Mouse (Mus musculus) kidney, postnatal 25 days (tissue): ENCODE measurements around the gene Rsl1.
"Not testable (repeated sequence)": the region's sequence is repeated elsewhere in the genome, so short reads cannot be mapped to it uniquely, and the experiment has no call there.

ENCODE experiments used
- DNase-seq, 2 experiments: peaks; one replicate each; pipeline ENCODE4 v3.0.0; 2021; ENCODE audit warnings: mixed read lengths in 2 of 2

Gene Rsl1

DNA sequence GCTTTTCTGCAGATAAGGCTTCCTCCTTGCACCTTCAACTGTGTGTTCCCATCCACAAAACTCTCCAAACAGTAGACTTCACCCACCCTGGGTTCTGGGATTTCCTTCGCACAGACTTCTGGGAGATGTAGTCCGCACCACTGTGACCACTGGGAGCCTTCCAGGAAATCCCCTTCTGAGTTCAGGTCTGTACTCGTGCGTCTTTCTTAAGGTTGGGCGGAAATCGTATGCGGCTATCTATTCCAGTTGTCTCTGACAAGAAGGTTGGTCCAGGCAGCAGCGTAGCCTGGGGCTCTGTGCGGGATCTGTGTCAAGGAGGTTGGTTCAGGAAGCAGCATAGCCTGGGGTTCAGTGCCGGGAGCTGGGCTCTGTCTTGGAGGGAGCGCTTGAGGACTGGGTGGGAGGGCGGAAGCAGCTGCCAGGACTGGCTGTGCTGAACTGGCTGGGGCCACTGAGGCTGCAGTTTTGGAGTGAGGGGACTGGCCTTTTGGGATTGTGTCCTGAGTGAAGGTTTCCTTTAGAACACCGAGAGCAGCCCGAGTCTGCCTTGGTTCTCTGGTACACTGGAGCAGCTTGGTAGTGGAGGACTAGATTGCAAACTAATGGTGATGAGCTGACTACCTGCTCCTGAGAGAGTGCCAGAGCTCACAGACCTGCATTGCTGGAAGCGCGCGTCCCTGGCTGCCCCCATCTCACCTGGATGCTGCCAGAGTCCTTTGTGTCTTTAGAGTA is at the start of gene Rsl1:
Gene Rsl1, plus strand, starts transcription at position 192 of the 732 bp plus-strand sequence.
- DNase-seq, result peak; percentile 85 to 87

DNA sequence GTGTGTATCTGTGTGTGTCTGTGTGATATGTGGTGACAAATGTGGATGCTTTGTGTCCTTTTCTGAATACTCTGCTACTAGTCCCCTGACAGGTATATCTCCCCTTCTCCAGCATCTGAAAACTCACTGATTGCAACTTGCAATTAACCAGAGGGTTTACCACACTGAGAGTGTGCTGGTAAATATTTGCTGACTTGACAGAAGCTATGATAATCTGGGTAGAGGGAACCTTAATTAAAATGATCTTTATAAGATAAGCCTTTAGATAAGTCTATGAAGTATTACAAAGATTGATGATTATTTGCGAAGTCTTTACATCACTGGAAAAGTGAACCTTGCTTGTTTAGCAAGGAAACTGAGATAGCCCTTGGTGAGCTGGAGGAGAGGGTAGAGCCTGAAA is 48.5 kb upstream of the Rsl1 start:
- DNase-seq, result no peak

GRCm38 (mm10) chr13:67127507-67127906 is 45.5 kb upstream of the Rsl1 start:
- DNase-seq, result not testable (repeated sequence)

GRCm38 (mm10) chr13:67128038-67128721 is 44.8 kb upstream of the Rsl1 start:
- DNase-seq, result peak; percentile 83 to 86

DNA sequence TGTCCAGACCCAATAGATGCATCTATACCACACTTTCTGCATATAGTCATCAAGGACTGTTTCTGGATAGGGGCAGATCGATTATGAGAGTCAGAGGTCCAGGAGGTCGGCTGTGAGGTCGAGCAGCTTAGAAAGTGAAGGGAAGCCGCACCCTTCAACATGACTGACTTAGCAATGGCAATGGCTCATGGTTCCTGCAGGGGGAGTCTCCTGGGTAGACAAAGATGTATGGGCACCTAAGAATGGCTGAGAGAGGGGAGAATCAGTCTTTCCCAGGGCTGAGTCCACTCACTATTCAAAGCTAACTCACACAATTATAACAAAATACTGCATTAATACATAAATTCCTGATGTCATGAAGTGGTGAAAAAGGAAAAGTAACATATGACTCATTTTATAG is 6.9 kb upstream of the Rsl1 start:
- DNase-seq, result not testable (repeated sequence)

- no peak for DNase-seq
Observed at GRCm38 (mm10) chr13:67173723-67174055, 707 bp downstream of the Rsl1 start.

GRCm38 (mm10) chr13:67194340-67194894 is 21.4 kb downstream of the Rsl1 start, which contains the start of gene Zfp455:
Gene Zfp455 (plus strand): TSS chr13:67194506.
- peak; percentile 49 to 66 for DNase-seq

DNA sequence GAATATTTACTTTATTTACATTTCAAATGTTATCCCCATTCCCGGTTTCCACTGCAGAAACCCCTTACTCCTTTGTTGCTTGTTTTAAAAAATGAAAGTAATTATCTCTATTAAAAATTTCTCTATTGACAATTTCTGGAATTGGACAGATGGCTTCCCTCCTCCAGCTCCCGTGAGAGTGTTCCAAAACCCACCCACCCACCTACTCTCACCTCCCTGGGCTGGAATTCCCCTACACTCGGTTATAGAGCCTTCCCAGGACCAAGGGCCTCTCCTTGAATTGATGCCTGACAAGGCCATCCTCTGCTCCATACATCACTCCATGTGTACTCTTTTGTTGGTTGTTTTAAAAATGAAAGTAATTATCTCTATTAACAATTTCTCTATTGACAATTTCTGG is 28.7 kb downstream of the Rsl1 start:
- DNase-seq, result no peak

DNA sequence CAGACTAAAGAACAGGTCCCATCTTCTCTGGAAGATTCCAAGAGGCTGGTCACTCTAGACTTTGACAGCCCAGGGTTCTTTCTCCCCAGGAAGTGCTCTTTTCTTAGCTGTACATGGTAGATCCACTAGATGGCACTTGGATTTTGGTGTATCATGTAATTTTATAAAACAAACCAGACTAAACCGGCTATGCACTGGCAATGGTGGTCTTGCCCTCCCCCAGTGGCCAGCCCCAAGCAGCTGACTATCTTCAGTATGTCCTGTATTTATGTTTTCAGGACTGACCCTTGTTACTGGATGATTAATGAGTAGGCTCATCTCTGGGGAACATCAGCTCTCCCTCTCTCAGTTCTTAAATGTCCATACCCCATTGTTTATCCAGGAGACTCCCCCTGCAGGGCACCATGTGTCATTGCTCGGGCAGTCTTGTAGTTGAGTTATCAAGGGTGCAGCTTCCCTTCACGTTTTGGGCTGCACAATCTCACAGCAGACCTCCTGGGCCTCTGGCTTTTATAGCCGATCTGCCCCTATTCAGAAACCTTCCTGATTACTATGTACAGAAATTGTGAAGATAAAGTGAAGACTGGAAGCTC is 41.1 kb downstream of the Rsl1 start:
- DNase-seq, result no peak
